Mouse (Mus musculus): ENCODE results near the gene Supt7l.

Supt7l gene

DNA sequence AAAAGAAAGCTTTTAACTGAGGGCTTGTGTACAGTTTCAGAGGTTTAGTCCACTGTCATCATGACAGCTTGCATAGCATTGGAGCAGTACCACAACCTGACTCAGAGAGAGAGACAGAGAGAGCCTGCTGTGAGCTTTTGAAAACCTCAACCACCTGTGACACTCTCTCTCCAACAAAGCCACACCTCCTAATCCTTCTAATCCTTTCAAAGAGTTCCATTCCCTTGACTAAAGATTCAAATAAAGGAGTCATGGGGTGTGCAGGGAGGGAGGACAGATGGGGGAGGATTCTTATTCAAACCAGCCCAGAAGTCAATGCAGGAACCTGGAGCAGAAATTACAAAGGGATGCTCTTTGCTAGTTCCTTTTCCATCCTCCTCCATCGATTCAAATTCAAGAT, 35.6 kb downstream of the Supt7l start:
- DNase-seq (ENCODE audit: low spot score in 2 of 2): no peak

DNA sequence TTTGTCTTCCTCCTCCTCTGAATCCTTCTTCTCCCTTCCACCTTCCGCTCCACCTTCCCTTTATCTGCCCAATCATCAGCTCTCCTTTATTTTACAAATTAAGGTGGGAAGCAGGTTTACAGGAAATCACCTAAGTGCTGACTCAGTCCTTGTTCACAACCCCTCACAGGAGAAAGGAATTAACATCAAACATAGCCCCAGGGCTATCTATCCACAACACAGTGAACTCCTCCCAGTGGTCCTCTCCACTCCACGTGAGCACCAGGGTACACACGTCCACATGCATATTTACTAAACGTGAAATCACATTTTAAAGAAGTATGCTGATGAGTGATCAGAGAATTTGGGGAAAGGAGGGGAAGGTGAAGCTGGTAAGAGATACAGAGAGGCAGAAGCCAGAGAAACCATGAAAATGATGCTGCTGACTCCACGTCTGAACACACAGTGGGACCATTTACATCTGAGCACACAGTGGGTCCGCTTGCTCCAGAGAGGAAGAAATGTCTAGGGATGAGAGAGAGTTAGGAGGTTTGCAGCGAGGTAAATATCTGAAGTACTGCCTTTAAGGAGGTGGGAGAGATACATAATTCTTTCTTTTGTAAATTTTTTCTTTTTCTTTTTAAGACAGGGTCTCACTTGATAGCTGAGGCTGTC, 38.4 kb downstream of the Supt7l start:
- DNase-seq (ENCODE audit: low spot score in 2 of 2): no peak

DNA sequence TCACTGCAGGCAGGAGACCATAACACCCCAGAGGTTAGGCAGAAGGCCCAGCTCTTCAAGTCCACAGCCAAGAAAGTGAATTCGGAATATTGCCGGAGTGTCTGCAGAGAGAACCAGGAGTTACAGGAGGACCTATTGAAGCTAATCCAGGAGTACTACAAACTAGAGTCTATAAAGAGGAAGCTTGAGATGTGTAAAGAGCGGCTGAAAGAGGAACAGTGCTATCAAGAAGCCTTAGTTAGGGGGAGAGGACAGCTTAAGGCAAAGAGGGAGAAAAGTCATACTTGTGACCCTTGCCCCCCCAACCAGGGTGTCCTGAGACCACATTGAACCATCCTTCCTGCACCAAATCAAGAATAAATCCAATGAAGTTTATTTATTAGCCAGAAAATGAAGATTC, 39.7 kb downstream of the Supt7l start:
- DNase-seq (ENCODE audit: low spot score in 2 of 2): no peak

DNA sequence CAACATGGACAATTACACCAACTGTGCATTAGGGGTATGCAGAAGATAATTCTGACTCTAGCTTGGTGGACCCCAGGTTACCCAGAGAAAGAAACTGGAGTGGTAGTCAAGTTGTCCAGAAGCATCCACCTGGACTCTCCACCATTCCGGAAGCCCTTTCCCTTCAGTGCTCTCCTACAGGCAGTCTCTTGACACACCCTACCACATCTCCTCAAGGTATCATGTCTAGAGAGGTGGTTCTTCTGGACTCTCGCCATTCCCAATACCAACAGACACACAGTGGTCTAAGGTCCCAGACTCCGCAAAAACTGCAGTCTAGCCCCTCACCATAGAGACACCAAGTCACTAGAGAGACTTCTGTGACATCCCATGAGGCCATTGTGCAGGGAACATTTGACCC, 42.2 kb downstream of the Supt7l start, which contains the start of gene 4930548H24Rik:
4930548H24Rik (plus strand) TSS at position 301 of the 400 bp plus-strand sequence.
- no peak for DNase-seq (ENCODE audit: low spot score in 2 of 2)

DNA sequence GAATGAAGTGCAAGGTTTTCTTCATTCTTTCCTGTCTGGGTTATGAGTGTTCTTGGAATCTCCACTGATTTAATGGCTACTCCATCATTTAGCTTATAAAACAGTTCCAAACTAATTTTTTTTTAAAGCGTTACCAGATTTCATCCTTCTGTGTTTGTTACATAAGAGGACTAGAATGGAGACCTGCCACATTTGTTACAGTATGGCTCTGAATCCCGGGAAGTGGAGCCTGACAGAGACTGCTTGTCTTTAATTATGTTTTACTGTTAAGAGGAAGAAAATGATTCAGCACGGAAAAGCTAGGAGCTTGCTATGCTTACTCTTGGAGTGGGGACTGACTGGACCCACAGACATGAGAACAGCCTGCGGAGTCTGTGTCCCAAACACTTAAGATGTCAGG, 47.1 kb downstream of the Supt7l start:
- DNase-seq (ENCODE audit: low spot score in 2 of 2): no peak

DNA sequence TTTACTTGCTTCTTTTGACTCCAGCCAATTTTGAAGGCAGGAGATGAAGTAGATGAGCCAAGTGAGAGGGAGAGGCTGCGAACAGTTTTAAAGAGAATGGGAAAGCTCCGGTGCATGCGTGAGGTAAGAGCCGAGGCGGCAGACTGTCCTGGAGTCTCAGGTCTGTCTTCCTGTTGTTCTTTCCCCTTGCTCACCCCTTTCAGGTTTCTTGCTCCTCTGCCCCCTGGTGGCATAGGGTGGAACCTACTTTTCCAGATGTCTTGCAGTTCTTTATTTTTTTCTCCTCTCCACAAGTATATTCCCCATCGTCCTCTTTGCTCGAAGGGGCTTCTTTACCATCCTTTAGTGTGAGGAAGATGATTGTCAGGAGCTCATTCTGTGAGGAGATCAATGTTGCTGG, 57.3 kb downstream of the Supt7l start:
- peak; percentile 39 to 67 for DNase-seq (ENCODE audit: low spot score in 2 of 2)

DNA sequence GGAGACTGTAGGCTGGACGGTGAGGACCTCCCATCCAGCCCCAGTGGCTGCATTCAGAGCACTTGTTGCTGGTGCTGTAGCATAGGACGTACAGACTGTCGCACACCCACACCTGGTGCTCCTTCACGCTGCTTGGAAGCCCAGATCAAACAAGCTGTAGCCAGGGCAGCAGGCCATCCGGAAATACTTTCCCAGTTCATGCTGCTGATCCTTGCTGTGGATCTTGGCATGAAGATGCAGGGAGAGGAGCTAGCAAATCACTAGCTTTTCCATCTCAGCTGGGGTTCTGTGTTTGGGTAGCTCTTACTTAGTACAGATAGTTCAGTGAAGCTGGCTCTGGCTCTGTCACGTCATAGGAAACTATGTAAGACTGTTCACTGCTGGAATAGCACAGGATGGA, 57.9 kb downstream of the Supt7l start:
- no peak for DNase-seq (ENCODE audit: low spot score in 2 of 2)

DNA sequence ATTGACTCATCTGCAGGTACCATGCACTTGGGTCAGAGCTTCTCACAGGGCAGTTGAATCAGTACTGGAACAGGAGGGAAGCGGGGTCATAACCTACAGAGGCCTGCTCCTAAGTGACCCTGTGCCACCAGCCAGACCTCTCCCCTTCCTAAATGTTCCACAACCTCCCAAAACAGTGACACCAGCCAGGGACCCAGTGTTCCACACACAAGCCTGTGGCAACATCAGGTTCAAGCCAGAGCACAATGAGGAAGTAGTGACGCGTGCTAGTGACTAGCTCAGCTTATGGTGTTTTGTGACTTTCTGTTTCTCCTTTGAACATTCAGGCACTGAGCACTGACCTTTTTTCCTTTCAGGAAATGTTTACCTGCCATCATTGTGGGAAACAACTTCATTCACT, 59.8 kb downstream of the Supt7l start:
- DNase-seq (ENCODE audit: low spot score in 2 of 2): no peak

Measured in right cerebral cortex, adult 2 months (tissue).